Mouse (Mus musculus): Measurements from ENCODE around the gene Timp3. TPM values are rescaled to one million over a fixed set of nuclear protein-coding genes. Genes with fewer than 3 reads are reported as not detected.

Timp3 gene
- polyA plus RNA-seq, 1 experiment from 2014 or later, result 33.2 TPM

DNA sequence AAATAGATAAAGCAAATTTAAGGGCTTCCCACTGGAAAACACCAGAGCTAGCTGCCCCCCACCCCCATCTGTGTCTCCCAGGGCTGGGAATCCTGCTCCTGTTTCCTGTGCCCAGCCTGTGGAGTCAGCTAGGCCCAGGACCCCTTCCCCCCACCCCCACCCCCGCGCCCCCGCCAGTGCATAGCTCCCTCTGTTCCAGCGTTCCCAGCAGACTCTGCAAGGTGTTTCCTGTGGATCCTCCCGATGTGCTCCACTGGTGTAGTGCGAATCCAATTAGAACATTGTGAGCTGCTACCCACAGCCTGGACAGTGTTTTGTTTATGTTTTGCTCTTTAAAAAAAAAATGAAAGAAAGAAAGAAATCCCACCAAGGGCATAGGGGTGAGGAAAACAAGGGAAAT, 25.1 kb downstream of the Timp3 start:
- ATAC-seq (replicated peaks; ENCODE audit: low FRiP score) (no peak), DNase-seq (ENCODE audit: low spot score) (no peak)
- Histone ChIP-seq H3K27me3 (replicated peaks; ENCODE audit: control insufficient read depth, insufficient read depth, low read length) (no peaks in the 10 kb centered on the region), H3K27ac (ENCODE audit: low read depth, low read length) (no peak overlapping the region), H3K4me1 (replicated peaks; ENCODE audit: control insufficient read depth, insufficient read depth, low read length) (peaks cover 8% of the 10 kb centered on the region), H3K4me2 (no peak overlapping the region), H3K36me3 (ENCODE audit: control insufficient read depth, insufficient read depth, low read length) (no peaks in the 10 kb centered on the region), H3K9me3 (ENCODE audit: control insufficient read depth, low read length) (no peaks in the 10 kb centered on the region), H3K9ac (ENCODE audit: low read depth, low read length) (no peak overlapping the region), H3K4me3 (ENCODE audit: low read depth, low read length) (no peak overlapping the region)
- 41% methylated on average over 6 of the region's 6 CpGs for WGBS

DNA sequence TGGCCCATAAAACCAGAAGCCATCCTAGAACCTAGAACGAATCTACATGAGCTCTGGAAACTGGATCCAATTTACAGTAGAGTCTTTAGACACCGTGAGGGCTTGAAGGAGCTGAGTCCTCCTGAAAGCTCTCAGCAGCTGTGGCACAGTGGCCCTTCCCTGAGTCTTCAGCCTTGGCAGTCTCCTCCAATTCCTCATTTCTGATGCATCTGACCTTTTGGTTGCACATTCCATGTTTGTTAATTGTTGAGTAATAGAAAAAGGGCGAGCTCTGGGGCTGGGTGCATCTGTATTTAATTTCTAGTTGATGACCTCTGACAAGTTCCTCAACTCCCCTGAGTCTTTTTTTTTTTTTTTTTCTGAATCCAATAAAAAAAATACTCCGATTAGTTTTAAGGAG, 28.0 kb downstream of the Timp3 start:
- H3K4me3 ChIP-seq (ENCODE audit: low read depth, low read length), result no peak overlapping the region
- peaks cover 28% of the 10 kb centered on the region for H3K4me1 ChIP-seq (replicated peaks; ENCODE audit: control insufficient read depth, insufficient read depth, low read length)

DNA sequence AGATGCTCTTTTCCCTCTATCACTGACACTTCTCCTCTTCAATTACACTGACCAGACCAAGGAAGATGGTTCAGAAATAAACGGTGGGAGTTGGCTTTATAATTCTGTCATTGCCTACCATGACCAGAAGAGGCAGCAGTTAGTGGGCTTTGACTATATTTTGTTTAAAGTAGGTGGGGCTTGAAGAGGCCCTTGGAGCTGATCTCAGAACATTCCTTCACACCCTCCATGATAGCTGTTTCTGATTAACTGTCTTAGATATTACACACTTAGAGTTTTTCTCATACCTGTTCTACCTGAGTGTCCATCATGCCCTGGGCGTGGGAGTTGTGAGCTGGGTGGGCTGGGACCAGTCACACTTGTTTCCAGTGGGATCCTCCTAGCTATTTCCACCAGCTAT, 28.5 kb downstream of the Timp3 start:
- no peak overlapping the region for H3K4me3 ChIP-seq (ENCODE audit: low read depth, low read length)
- no peak overlapping the region; the same call in 1 of the 2 replicates for H3K27ac ChIP-seq (ENCODE audit: low read depth, low read length)
- H3K4me2 ChIP-seq, result no peak overlapping the region
- no peak overlapping the region for H3K9ac ChIP-seq (ENCODE audit: low read depth, low read length)
- H3K9me3 ChIP-seq (ENCODE audit: control insufficient read depth, low read length), result no peaks in the 10 kb centered on the region
- H3K36me3 ChIP-seq (ENCODE audit: control insufficient read depth, insufficient read depth, low read length), result no peaks in the 10 kb centered on the region
- H3K4me1 ChIP-seq (replicated peaks; ENCODE audit: control insufficient read depth, insufficient read depth, low read length), result peaks cover 33% of the 10 kb centered on the region
- DNase-seq (ENCODE audit: low spot score), result no peak
- peak; percentile 32; the same call in 1 of the 2 replicates for ATAC-seq (replicated peaks; ENCODE audit: low FRiP score)
- WGBS, result 78% methylated on average over 2 of the region's 2 CpGs
- no peaks in the 10 kb centered on the region for H3K27me3 ChIP-seq (replicated peaks; ENCODE audit: control insufficient read depth, insufficient read depth, low read length)

More for the DNA sequence above, 28.0 kb downstream of the Timp3 start:
- Histone ChIP-seq H3K27ac (ENCODE audit: low read depth, low read length) (no peak overlapping the region), H3K36me3 (ENCODE audit: control insufficient read depth, insufficient read depth, low read length) (no peaks in the 10 kb centered on the region), H3K4me2 (no peak overlapping the region), H3K9me3 (ENCODE audit: control insufficient read depth, low read length) (no peaks in the 10 kb centered on the region), H3K27me3 (replicated peaks; ENCODE audit: control insufficient read depth, insufficient read depth, low read length) (no peaks in the 10 kb centered on the region), H3K9ac (ENCODE audit: low read depth, low read length) (no peak overlapping the region)
- no peak for ATAC-seq (replicated peaks; ENCODE audit: low FRiP score)
- DNase-seq (ENCODE audit: low spot score), result no peak
- WGBS, result 81% methylated on average over 4 of the region's 4 CpGs

DNA sequence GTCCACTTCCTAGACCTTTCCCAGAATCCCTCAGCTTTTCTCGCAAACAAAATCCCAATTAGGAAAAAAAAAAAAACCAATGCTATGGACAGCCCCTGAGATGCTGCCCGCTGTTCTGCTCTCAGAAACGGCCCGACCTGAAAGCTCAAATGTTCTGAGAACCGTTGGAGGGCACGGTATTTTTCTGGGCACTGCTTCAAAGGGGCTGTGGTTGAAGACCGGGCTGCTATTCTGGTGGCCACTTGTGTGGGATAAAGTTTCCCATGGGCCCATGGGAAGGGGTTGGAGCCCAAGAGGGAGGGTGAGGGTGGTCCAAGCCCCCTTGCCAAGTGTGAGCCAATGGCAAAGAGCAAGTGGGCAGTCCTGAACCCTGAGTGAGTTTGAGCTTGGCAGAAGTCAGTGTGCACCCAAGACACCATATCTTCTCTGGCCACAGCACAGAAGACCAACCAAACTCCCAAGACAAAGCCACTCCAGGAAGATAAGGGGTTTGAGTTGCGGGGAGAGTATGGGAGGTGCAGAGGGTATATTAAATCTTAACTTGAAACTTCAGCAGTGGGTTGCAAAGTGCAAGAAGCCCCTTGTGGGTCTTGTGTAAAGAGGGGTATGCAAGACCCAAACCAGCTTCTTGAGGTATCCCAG, 29.2 kb downstream of the Timp3 start:
- H3K4me2 ChIP-seq, result no peak overlapping the region
- 79% methylated on average over 8 of the region's 8 CpGs for WGBS
- H3K4me1 ChIP-seq (replicated peaks; ENCODE audit: control insufficient read depth, insufficient read depth, low read length), result peaks cover 38% of the 10 kb centered on the region
- H3K36me3 ChIP-seq (ENCODE audit: control insufficient read depth, insufficient read depth, low read length), result no peaks in the 10 kb centered on the region
- H3K4me3 ChIP-seq (ENCODE audit: low read depth, low read length), result no peak overlapping the region
- peak; percentile 52 for ATAC-seq (replicated peaks; ENCODE audit: low FRiP score)
- H3K27me3 ChIP-seq (replicated peaks; ENCODE audit: control insufficient read depth, insufficient read depth, low read length), result no peaks in the 10 kb centered on the region
- no peak overlapping the region for H3K9ac ChIP-seq (ENCODE audit: low read depth, low read length)
- no peak overlapping the region; the same call in 1 of the 2 replicates for H3K27ac ChIP-seq (ENCODE audit: low read depth, low read length)
- DNase-seq (ENCODE audit: low spot score), result no peak
- H3K9me3 ChIP-seq (ENCODE audit: control insufficient read depth, low read length), result no peaks in the 10 kb centered on the region

DNA sequence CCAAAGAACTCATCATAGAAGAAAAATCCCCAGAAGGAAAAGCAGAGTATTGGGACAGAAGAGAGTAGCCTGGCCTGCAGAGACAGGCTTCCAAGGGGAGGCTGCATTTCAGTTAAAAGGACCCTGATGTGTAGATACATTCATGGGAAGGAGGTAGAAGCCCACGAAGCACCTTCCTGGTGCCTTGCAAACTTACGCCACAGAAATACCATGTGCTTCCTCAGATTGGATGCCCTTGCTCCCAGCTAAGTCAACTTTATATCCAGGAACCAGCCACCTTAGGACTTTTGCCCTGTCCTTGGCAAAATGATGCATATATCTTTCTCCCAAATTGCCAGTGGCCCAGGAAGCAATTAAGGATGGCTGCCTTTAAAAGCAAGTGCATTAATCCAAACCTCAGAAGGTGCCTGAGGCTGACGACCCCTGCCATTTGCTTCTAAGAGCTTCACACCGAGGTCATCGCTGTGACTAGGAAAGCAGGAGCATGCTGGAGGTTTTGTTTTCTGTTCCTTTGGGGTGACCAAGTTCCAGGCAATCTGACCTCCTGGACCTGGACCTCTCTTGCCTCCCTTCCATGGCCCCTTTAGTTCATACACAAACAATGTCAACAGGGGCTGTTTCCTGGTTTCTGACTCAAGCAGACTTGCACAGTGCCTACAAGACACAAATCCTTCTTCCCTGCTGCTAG, 31.0 kb downstream of the Timp3 start:
- Histone ChIP-seq H3K9ac (ENCODE audit: low read depth, low read length) (no peak overlapping the region), H3K4me2 (no peak overlapping the region), H3K4me1 (replicated peaks; ENCODE audit: control insufficient read depth, insufficient read depth, low read length) (peaks cover 41% of the 10 kb centered on the region), H3K27me3 (replicated peaks; ENCODE audit: control insufficient read depth, insufficient read depth, low read length) (no peaks in the 10 kb centered on the region), H3K4me3 (ENCODE audit: low read depth, low read length) (no peak overlapping the region), H3K27ac (ENCODE audit: low read depth, low read length) (no peak overlapping the region), H3K36me3 (ENCODE audit: control insufficient read depth, insufficient read depth, low read length) (no peaks in the 10 kb centered on the region), H3K9me3 (ENCODE audit: control insufficient read depth, low read length) (no peaks in the 10 kb centered on the region)
- ATAC-seq (replicated peaks; ENCODE audit: low FRiP score) (no peak), DNase-seq (ENCODE audit: low spot score) (no peak)
- WGBS, result 66% methylated on average over 5 of the region's 5 CpGs

DNA sequence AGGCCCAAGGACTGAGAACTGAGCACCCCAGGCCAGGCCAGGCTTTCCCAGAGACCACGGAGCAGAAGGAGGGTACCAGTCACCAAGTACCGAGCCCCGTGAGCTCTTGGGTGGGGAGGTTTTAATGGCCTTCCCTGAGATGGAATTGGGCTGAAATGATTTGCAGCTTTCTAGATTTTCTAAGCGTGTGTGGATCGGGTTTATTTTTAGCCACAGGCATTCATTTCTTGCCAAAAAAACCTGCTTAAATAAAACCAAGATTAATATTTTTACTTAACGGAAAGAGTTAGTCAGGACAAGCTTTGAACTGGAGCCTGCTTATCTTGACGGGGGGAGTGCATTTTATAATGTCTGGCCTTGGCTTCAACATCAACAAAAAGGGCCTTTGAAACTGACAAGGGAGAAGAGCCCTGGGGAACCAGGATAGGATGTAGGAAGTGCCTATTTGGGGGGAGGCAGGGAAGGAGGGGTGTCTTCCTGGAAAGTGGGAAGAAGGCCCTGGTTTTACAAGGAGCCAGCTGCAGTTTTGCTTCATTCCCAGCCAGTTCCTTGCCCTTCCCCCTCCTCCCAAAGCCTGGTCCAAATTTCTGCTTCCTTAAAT, 31.6 kb downstream of the Timp3 start:
- WGBS, result 58% methylated on average over 7 of the region's 7 CpGs
- Histone ChIP-seq H3K4me1 (replicated peaks; ENCODE audit: control insufficient read depth, insufficient read depth, low read length) (peaks cover 45% of the 10 kb centered on the region), H3K27me3 (replicated peaks; ENCODE audit: control insufficient read depth, insufficient read depth, low read length) (no peaks in the 10 kb centered on the region), H3K27ac (ENCODE audit: low read depth, low read length) (no peak overlapping the region), H3K4me2 (no peak overlapping the region), H3K9me3 (ENCODE audit: control insufficient read depth, low read length) (no peaks in the 10 kb centered on the region), H3K36me3 (ENCODE audit: control insufficient read depth, insufficient read depth, low read length) (no peaks in the 10 kb centered on the region), H3K4me3 (ENCODE audit: low read depth, low read length) (no peak overlapping the region), H3K9ac (ENCODE audit: low read depth, low read length) (no peak overlapping the region)
- no peak for ATAC-seq (replicated peaks; ENCODE audit: low FRiP score)
- DNase-seq (ENCODE audit: low spot score), result no peak

DNA sequence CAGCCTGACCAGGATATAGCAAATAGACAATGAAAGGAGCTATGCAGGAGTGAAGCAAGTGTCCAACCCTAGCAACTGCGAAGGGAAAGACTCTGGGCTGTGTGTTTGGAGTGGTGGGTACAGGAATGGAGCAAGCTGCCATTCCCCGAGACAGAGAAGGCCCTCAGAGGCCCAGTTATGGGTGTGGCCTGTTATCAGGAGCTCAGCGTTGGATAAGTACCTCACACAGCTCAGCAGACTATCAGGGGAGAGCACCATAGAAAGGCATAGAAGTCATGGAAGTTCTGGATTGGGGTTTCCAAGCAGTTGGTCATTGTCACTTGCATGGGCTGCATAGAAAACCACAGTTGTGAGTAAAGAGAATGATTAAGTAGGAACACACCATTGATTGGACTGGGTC, 32.8 kb downstream of the Timp3 start:
- WGBS, result 37% methylated on average over 3 of the region's 3 CpGs
- DNase-seq (ENCODE audit: low spot score) (no peak), ATAC-seq (replicated peaks; ENCODE audit: low FRiP score) (peak; percentile 88)
- Histone ChIP-seq H3K4me2 (peak overlapping the region; percentile 31), H3K27ac (ENCODE audit: low read depth, low read length) (no peak overlapping the region), H3K9me3 (ENCODE audit: control insufficient read depth, low read length) (no peaks in the 10 kb centered on the region), H3K9ac (ENCODE audit: low read depth, low read length) (peak overlapping the region; percentile 10; the same call in 1 of the 2 replicates), H3K27me3 (replicated peaks; ENCODE audit: control insufficient read depth, insufficient read depth, low read length) (no peaks in the 10 kb centered on the region), H3K4me1 (replicated peaks; ENCODE audit: control insufficient read depth, insufficient read depth, low read length) (peaks cover 45% of the 10 kb centered on the region), H3K36me3 (ENCODE audit: control insufficient read depth, insufficient read depth, low read length) (no peaks in the 10 kb centered on the region), H3K4me3 (ENCODE audit: low read depth, low read length) (no peak overlapping the region)

DNA sequence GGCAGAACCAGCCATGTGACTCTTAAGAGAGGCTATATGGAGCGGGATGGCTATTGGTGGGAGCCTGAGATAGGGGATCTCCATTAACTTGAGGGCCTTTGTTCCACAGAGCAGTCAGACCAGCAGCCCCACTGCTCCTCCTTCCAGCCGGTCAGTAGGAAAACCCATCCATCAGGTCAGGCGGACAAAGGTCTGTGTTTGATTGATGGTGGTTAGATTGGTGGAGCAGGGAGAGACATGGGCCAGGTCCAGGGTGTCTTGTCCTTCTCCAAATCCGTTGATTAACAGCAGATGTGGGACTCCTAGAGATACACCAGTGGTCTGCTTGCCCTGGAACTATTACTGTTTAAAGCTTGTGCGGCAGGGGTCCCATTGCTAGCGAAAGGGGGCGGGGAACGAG, 34.4 kb downstream of the Timp3 start:
- no peak for DNase-seq (ENCODE audit: low spot score)
- ATAC-seq (replicated peaks; ENCODE audit: low FRiP score), result no peak
- Histone ChIP-seq H3K27ac (ENCODE audit: low read depth, low read length) (no peak overlapping the region), H3K36me3 (ENCODE audit: control insufficient read depth, insufficient read depth, low read length) (no peaks in the 10 kb centered on the region), H3K9me3 (ENCODE audit: control insufficient read depth, low read length) (no peaks in the 10 kb centered on the region), H3K4me3 (ENCODE audit: low read depth, low read length) (no peak overlapping the region), H3K9ac (ENCODE audit: low read depth, low read length) (no peak overlapping the region), H3K27me3 (replicated peaks; ENCODE audit: control insufficient read depth, insufficient read depth, low read length) (no peaks in the 10 kb centered on the region), H3K4me2 (no peak overlapping the region), H3K4me1 (replicated peaks; ENCODE audit: control insufficient read depth, insufficient read depth, low read length) (peaks cover 38% of the 10 kb centered on the region)
- WGBS, result 55% methylated on average over 8 of the region's 8 CpGs
